Mouse (Mus musculus): Measurements from ENCODE around the gene Pcdh15.

DNA sequence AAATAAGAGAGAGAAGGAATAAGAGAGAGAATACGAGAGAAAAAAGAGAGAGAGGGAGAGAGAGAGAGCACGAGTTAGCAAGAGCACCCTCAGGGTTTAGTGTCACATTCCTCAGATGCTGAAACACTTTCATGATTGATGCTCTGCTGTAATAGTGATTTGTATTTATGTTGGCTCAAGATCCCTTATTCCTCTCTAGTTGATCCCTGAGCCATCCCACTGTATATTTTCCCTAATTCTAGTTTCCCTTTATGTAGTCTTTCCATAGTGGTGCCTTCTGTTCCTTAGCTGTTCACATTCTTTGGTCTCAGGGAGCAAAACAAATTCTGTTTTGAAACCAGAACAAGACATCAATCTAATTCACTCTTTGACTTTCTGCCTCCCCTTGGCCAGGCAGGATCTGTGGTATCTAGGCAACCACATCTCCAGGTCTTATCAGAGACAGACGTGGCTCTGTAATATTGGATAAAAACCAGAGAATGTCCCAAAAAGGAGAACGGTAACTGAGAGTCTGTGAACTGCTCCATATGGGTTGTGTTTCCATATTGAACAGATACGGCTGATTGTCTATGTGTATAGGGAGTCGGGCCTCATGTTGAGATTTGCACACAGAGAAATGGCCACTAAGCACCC lies 1170.6 kb downstream of the Pcdh15 start:
- TF ChIP-seq FLI1 (IDR thresholded peaks at IDR 0.05; ENCODE audit: low read length) (no peak), GATA1 (IDR thresholded peaks at IDR 0.05; ENCODE audit: borderline replicate concordance, low read length) (no peak)
